Mouse (Mus musculus): ENCODE data around the gene Foxn3. TPM values are rescaled to one million over a fixed set of nuclear protein-coding genes. Genes with fewer than 3 reads are reported as not detected.
A peak's percentile ranks its signal among the peaks of the same experiment; 100 is the strongest.

The Foxn3 gene
- polyA plus RNA-seq, 1 experiment from 2014 or later: 15.7 TPM

DNA sequence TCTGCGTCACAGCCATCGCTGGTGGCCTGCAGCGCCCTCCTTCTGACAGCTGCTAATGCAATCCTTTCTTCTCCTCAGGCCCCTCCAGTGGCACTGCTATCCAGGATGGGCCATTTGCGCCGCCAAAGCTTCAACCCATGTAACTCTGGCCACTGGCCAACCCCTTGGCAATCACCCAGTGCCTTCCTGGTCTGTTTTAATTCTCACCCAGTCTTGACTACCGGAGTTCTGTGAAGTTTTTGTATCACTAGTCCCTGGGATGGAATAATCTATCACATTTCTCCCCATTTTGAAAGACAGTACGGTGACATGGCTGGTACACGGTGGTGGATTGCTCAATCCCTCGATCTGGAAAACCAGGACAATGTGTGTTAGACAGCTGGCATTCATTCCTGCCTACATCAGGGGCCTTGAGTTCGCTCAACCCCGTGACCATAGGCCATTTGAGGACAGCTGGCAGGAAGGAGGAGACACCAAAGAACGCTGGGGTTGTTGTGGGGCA is 189.2 kb downstream of the Foxn3 start:
- TF ChIP-seq CTCF (IDR thresholded peaks at IDR 0.05): no peak
- ChIA-PET POLR2A (no interaction called here), CTCF (no interaction called here)
- no peaks in the 10 kb centered on the region for H3K27me3 ChIP-seq
- in situ Hi-C loops (cut with MboI; ENCODE audit: low pct_unique_long_range_greater_than_20kb): no loop called here
- no peak for ATAC-seq
- DNase-seq (ENCODE audit: low read depth, low spot score): no peak

DNA sequence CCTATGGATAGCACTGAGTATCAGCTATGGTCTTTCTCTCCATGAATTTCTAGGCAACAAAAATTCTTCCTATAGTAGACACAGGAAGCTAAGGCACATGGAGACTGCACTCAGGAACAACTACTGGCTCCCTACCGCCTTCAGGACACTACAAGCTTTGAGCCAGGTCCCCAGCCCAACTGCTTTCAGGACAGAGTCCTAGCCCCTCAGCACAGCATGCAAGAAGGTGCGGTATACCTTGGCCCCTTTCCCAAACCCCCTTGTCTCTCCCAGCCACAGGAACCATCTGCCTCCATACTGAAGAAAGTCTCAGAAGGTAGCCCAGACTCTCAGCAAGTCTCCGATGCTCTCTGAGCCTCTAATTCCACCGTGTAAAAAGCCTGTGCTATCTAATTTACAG is 189.8 kb downstream of the Foxn3 start:
- CTCF ChIA-PET: no interaction called here
- DNase-seq (ENCODE audit: low read depth, low spot score) (no peak), ATAC-seq (no peak)
- in situ Hi-C loops (cut with MboI; ENCODE audit: low pct_unique_long_range_greater_than_20kb): no loop called here
- TF ChIP-seq CTCF (IDR thresholded peaks at IDR 0.05): no peak
- POLR2A ChIA-PET: no interaction called here
- no peaks in the 10 kb centered on the region for H3K27me3 ChIP-seq

DNA sequence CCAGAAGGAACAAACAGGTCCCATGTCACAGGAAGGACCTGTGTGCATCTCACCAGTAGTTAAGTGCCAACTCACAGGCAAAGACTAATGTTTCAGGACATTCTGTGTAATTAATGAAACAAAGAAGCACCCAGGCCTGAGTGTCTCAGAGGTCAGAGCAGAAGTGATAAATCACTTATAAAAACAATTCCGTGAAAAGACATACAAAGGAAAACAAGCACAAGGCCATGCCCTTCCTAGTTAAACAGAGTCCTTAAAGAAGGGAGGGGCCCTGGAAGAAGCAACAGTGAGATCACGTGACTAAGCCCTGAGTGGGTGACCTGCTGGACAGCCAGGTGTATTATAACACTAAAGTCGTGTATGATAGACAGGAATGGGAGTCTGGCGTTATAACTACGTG is 191.9 kb downstream of the Foxn3 start:
- ChIA-PET POLR2A (no interaction called here), CTCF (no interaction called here)
- in situ Hi-C loops (cut with MboI; ENCODE audit: low pct_unique_long_range_greater_than_20kb): no loop called here
- TF ChIP-seq CTCF (IDR thresholded peaks at IDR 0.05): no peak
- ATAC-seq (no peak), DNase-seq (ENCODE audit: low read depth, low spot score) (no peak)
- no peaks in the 10 kb centered on the region for H3K27me3 ChIP-seq

DNA sequence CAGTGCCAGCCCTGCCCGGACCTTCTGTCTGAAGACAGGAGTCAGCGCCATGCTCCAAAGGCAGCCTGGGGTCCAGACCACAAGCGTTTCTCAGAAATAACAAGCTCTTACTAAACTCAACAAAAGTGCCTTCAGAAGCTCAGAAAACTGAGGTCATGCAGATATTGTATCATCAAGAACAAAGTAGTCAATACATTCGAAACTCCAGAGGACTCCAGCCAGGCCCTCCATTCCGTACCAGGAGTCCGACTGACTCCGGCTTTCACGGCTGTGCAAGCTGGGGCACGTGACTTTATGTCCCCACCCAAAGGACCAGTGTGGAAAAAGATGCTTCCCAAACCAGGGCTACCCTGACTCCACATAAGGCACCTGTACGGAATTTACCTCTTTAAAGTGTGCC is 195.1 kb downstream of the Foxn3 start:
- TF ChIP-seq CTCF (IDR thresholded peaks at IDR 0.05): no peak
- no peaks in the 10 kb centered on the region for H3K27me3 ChIP-seq
- ChIA-PET CTCF (no interaction called here), POLR2A (no interaction called here)
- no peak for ATAC-seq
- DNase-seq (ENCODE audit: low read depth, low spot score): no peak
- in situ Hi-C loops (cut with MboI; ENCODE audit: low pct_unique_long_range_greater_than_20kb): no loop called here

DNA sequence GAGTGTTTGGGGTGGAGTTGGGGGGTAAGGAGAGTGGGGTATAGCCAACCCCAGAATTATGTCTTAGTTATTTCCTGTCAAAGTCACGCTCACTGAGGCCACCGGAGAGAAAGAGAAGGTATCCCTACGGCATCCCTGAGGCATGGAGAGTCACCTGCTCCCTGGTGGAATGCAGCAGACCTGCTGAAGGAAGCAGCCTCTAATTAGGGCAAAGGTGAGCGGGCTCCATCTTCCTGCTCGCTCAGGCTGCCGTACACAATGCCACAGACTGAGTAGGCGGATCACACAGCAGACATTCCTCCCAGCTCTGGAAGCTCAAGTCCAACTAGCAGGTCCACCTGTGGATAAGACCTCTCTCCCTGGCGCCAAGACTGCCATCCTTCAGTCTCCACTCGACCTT is 197.4 kb downstream of the Foxn3 start:
- CTCF ChIA-PET: no interaction called here
- no peak for TF ChIP-seq CTCF (IDR thresholded peaks at IDR 0.05)
- DNase-seq (ENCODE audit: low read depth, low spot score) (no peak), ATAC-seq (no peak)
- POLR2A ChIA-PET: interaction anchor here (1.6 kb wide), 1 partner anchor 10 kb away, joined by 4 read pairs; no protein-coding TSS in a partner anchor
- in situ Hi-C loops (cut with MboI; ENCODE audit: low pct_unique_long_range_greater_than_20kb): no loop called here
- no peaks in the 10 kb centered on the region for H3K27me3 ChIP-seq

DNA sequence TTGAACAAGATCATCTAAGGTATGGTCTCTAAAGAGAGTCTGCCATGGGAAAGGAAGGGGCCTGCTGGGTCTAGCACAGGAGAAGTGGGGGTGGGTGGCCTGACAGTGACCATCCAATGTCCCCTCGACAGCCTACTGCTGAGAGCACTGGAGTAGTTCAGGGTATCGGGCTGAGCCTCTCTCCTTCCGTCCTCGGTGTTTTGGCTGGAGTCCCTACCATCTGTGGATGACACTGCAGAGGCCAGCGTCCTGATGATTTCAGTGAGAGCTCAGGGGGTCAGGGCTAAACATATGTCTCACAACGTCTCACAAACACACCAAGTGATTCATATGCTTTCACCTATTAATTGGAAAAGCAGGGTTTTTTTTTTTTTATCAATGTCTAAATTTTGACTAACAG is 199.2 kb downstream of the Foxn3 start:
- ChIA-PET POLR2A (no interaction called here), CTCF (no interaction called here)
- TF ChIP-seq CTCF (IDR thresholded peaks at IDR 0.05): no peak
- ATAC-seq (no peak), DNase-seq (ENCODE audit: low read depth, low spot score) (no peak)
- in situ Hi-C loops (cut with MboI; ENCODE audit: low pct_unique_long_range_greater_than_20kb): no loop called here
- no peaks in the 10 kb centered on the region for H3K27me3 ChIP-seq

DNA sequence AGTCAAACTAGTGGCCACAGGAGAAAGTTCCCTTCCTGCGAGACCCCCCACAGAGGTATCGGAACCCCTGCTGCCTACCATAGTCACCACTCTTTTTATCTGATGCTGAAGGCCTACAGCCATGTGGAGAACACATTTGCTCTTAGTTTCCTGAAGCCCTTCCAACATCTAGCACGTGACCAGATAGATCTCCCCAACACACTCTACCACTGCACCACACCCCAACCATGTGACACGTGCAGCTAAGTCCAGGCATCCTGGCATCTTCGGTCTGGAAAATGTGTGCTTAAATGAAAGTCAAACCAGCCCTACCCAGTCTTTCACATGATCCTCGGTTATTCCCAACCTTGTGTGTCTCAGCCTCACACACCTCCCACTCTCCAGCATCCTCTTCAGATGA is 200.4 kb downstream of the Foxn3 start:
- ChIA-PET POLR2A (no interaction called here), CTCF (no interaction called here)
- DNase-seq (ENCODE audit: low read depth, low spot score) (no peak), ATAC-seq (no peak)
- no peaks in the 10 kb centered on the region for H3K27me3 ChIP-seq
- TF ChIP-seq CTCF (IDR thresholded peaks at IDR 0.05): no peak
- in situ Hi-C loops (cut with MboI; ENCODE audit: low pct_unique_long_range_greater_than_20kb): no loop called here

DNA sequence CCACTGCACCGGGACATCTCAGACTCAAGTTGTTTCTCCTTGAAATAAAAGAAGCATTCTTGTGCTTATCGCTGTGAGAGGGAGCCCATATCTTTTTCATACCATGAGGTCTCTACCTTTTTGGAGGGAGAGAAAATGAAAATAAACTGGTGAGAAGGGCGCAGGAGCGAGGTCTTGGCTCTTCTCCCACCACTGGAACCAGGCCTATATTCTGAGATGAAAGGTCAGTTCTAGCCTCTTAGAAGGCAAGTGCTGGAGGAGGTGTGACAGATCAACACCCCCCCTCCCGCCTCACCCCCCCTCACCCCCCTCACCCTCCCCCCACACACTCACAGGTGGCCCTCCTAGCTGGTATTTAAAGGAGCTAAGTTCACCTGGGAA is 201.6 kb downstream of the Foxn3 start:
- CTCF ChIA-PET: no interaction called here
- DNase-seq (ENCODE audit: low read depth, low spot score) (no peak), ATAC-seq (no peak)

DNA sequence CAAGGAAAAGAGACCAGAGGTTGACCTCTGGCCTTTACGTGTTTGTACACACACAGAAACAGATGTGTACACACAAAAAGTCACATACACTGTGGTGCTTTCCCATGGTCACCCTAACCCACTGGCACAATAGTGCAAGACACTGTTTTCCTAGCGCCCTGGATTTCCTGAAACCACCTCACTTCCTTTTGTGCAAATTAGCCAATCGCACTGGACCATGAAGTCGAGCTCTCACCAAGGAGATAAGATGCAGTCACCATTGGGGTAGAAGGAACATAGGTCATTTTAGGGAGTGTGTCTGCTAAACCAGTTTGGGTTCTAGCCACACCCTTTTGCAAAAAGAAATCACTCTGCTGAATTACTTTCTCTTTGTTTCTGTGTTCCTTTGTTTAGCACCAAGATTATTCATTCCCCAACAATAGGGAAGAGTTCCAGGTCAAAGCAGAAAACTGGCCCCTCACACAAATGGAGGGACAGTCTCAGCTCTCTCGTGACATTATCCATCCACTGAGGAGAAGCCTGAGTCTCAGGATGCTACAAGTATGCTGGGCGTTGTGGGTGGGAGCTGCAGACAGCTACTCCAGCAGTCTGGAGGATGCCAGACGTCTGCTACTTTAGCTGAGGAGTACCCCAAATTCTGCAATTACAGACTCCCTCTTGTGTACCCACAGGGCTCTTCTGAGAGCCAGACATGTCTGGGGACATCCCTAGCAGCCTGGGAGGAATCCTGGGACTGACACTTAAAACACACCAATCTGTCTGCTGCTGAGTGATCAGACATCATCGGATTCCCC is 202.2 kb downstream of the Foxn3 start:
- no peaks in the 10 kb centered on the region for H3K27me3 ChIP-seq
- ChIA-PET CTCF (no interaction called here), POLR2A (no interaction called here)
- no peak for ATAC-seq
- DNase-seq (ENCODE audit: low read depth, low spot score): no peak
- in situ Hi-C loops (cut with MboI; ENCODE audit: low pct_unique_long_range_greater_than_20kb): no loop called here
- TF ChIP-seq CTCF (IDR thresholded peaks at IDR 0.05): no peak

More for the DNA sequence above, 201.6 kb downstream of the Foxn3 start:
- in situ Hi-C loops (cut with MboI; ENCODE audit: low pct_unique_long_range_greater_than_20kb): no loop called here
- no peaks in the 10 kb centered on the region for H3K27me3 ChIP-seq
- no peak for TF ChIP-seq CTCF (IDR thresholded peaks at IDR 0.05)
- POLR2A ChIA-PET: no interaction called here

DNA sequence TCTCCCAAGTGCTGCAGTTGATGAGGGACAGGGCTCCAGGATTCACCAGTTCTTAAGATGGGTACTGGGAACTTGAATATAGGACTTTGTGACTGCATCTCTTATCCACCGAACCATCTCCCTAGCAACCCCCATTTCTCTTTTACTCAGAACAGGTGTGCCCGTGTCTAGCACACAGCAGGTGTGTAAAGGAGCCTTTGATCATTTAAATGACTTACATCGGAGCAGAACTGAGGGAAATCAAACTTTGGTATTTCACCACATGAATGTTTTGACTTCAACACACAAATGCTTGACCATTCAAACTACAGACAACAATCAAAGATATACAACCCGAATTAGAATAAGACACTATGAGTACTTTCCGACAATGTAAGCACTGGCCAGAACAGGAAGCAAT is 204.7 kb downstream of the Foxn3 start:
- POLR2A ChIA-PET: no interaction called here
- CTCF ChIA-PET: no interaction called here

DNA sequence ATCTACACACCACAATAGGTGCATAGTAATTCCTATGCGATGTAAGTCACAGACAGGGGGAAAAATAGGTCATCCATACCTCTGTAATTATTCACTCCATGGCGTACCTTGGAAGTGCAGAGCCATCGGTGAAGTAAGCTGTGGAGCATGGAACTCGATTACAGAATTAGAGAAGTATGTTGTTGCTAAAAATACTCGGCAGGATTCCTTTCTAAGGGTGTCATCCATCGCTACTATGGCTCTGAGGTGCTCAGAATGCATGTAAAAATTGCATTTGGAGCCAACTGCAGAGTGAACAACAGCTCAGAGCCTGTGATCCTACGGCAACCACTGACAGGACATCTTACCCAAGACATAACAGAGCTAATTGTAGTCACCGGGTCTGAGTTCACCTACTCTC is 206.7 kb downstream of the Foxn3 start:
- ChIA-PET CTCF (interaction anchor here (1.6 to 2.3 kb wide), 4 partner anchors 9 to 21 kb away, joined by 3 to 10 read pairs (median 6); no protein-coding TSS in a partner anchor), POLR2A (interaction anchor here (0.6 to 1.6 kb wide), 3 partner anchors 9 to 47 kb away, joined by 3 to 4 read pairs (median 3); no protein-coding TSS in a partner anchor)
- peak; percentile 91 for ATAC-seq
- in situ Hi-C loops (cut with MboI; ENCODE audit: low pct_unique_long_range_greater_than_20kb): no loop called here
- DNase-seq (ENCODE audit: low read depth, low spot score): peak; percentile 73
- H3K27me3 ChIP-seq: no peaks in the 10 kb centered on the region
- TF ChIP-seq CTCF (IDR thresholded peaks at IDR 0.05): no peak

More for the DNA sequence above, 204.7 kb downstream of the Foxn3 start:
- in situ Hi-C loops (cut with MboI; ENCODE audit: low pct_unique_long_range_greater_than_20kb): no loop called here
- no peak for DNase-seq (ENCODE audit: low read depth, low spot score)
- no peaks in the 10 kb centered on the region for H3K27me3 ChIP-seq
- no peak for TF ChIP-seq CTCF (IDR thresholded peaks at IDR 0.05)
- no peak for ATAC-seq

DNA sequence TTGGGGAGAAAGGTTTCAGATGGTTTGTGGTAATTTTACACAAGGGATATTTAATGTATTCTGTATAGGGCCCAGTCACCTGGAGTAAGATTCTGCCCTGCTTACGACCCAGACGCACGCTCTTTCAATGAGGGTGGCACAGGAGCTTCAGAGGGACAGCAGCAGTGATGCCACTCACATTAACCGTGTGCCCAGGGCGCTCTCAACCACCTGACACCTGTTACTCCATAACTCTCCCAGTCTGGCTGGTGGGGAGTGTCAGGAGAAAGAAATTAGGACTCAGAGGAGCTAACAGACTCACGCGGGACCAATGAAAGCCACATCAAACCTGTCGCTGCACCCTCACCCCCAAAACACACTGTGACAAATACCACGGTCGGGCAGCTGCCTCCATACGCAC is 209.7 kb downstream of the Foxn3 start:
- no peak for ATAC-seq
- TF ChIP-seq CTCF (IDR thresholded peaks at IDR 0.05): no peak
- ChIA-PET CTCF (no interaction called here), POLR2A (interaction anchor here (0.6 kb wide), 1 partner anchor 25 kb away, joined by 3 read pairs; no protein-coding TSS in a partner anchor)
- no peak for DNase-seq (ENCODE audit: low read depth, low spot score)
- in situ Hi-C loops (cut with MboI; ENCODE audit: low pct_unique_long_range_greater_than_20kb): no loop called here
- H3K27me3 ChIP-seq: no peaks in the 10 kb centered on the region
